Mouse (Mus musculus) stomach, postnatal 0 days (tissue): ENCODE measurements around the gene Chn2. TPM values are rescaled to one million over a fixed set of nuclear protein-coding genes. Genes with fewer than 3 reads are reported as not detected.
A peak's percentile ranks its signal among the peaks of the same experiment; 100 is the strongest.

Experiments used
- ATAC-seq: fragments of 200-750 bp; cut with Nextera tagmentation; 2 replicates; pipeline ENCODE4 v1.8.0; 2017; ENCODE audit not compliant: low FRiP score, low TSS enrichment
- DNase-seq: peaks from one replicate; pipeline ENCODE4 v3.0.0-alpha.2; 2016; ENCODE audit warnings: low spot score
- H3K27ac ChIP-seq: fragments of 300-500 bp; sonication (generic); replicated peaks from 2 replicates; pipeline ENCODE4 v1.5.1; 2014; ENCODE audit warnings: mild to moderate bottlenecking, control low read depth
- H3K27me3 ChIP-seq: fragments of 300-500 bp; sonication (generic); 2 replicates; pipeline ENCODE4 v1.6.1; 2014; ENCODE audit warnings: low read length; ENCODE audit not compliant: control insufficient read depth, insufficient read depth
- H3K36me3 ChIP-seq: fragments of 300-500 bp; sonication (generic); 2 replicates; pipeline ENCODE4 v1.6.1; 2014; ENCODE audit warnings: low read length, mixed read lengths; ENCODE audit not compliant: control insufficient read depth, insufficient read depth
- H3K4me1 ChIP-seq: fragments of 300-500 bp; sonication (generic); replicated peaks from 2 replicates; pipeline ENCODE4 v1.6.1; 2014; ENCODE audit warnings: antibody characterized with exemption; ENCODE audit not compliant: control insufficient read depth, insufficient read depth
- H3K4me2 ChIP-seq: fragments of 300-500 bp; sonication (generic); replicated peaks from 2 replicates; pipeline ENCODE4 v1.6.1; 2014; ENCODE audit warnings: low read depth, mild to moderate bottlenecking, control low read depth, moderate library complexity
- H3K4me3 ChIP-seq: fragments of 300-500 bp; sonication (generic); 2 replicates; pipeline ENCODE4 v1.5.1; 2014; ENCODE audit warnings: low read depth, low read length, control low read depth
- H3K9ac ChIP-seq: fragments of 300-500 bp; sonication (generic); 2 replicates; pipeline ENCODE4 v1.6.1; 2014; ENCODE audit warnings: mild to moderate bottlenecking, low read length, control low read depth, mixed read lengths
- H3K9me3 ChIP-seq: fragments of 300-500 bp; sonication (generic); 2 replicates; pipeline ENCODE4 v1.6.1; 2016; ENCODE audit warnings: low read length; ENCODE audit not compliant: control insufficient read depth
- CTCF ChIP-seq: IDR thresholded peaks from 2 replicates; pipeline ENCODE4 v1.5.1; 2016; ENCODE audit warnings: antibody characterized with exemption, low read depth, mild to moderate bottlenecking, moderate library complexity
- EP300 ChIP-seq: optimal IDR thresholded peaks from 2 replicates; pipeline ENCODE3; 2016; ENCODE audit warnings: antibody characterized with exemption
- WGBS: fragments of 180-500 bp; shearing (Covaris S2); extraction: QIAGEN DNeasy Blood & Tissue Kit; methylation state at CpG from one replicate; pipeline ENCODE4 v1.1.7; 2014; 5-methylcytosine and 5-hydroxymethylcytosine counted together
- polyA plus RNA-seq: library from polyadenylated mRNA; unstranded; fragments of >200 nt; fragmentation: Nextera tagmentation; extraction: Ambion mirVana; gene quantifications from 2 replicates; pipeline ENCODE4 v1.2.1, GENCODE M21; 2015

Chn2 gene
- polyA plus RNA-seq, 1 experiment from 2014 or later, result 19.1 TPM

- WGBS, result 70% methylated on average over 3 of the region's 3 CpGs
- H3K4me1 ChIP-seq, result peaks cover 12% of the 10 kb centered on the region
- TF ChIP-seq CTCF, result no peak
- no peak for TF ChIP-seq EP300
- H3K27ac ChIP-seq, result no peak overlapping the region
- ATAC-seq (no peak), DNase-seq (no peak)
- H3K27me3 ChIP-seq, result no peaks in the 10 kb centered on the region
- no peak overlapping the region for H3K9ac ChIP-seq
- no peaks in the 10 kb centered on the region for H3K36me3 ChIP-seq
- H3K9me3 ChIP-seq, result no peaks in the 10 kb centered on the region
- no peak overlapping the region for H3K4me2 ChIP-seq
- H3K4me3 ChIP-seq, result no peak overlapping the region
Observed at GRCm38 (mm10) chr6:54160677-54161076, 121.3 kb downstream of the Chn2 start.

- Histone ChIP-seq H3K27me3 (no peaks in the 10 kb centered on the region), H3K4me2 (no peak overlapping the region), H3K9me3 (no peaks in the 10 kb centered on the region), H3K4me1 (peaks cover 12% of the 10 kb centered on the region), H3K36me3 (no peaks in the 10 kb centered on the region), H3K9ac (no peak overlapping the region), H3K27ac (no peak overlapping the region), H3K4me3 (no peak overlapping the region)
- DNase-seq (no peak), ATAC-seq (no peak)
- WGBS, result 88% methylated on average over 3 of the region's 3 CpGs
- TF ChIP-seq CTCF, result no peak
- TF ChIP-seq EP300, result no peak
Observed at GRCm38 (mm10) chr6:54161246-54161645, 121.9 kb downstream of the Chn2 start.

GRCm38 (mm10) chr6:54162321-54162720 is 123.0 kb downstream of the Chn2 start:
- Histone ChIP-seq H3K27ac (peak overlapping the region; percentile 72), H3K4me3 (no peak overlapping the region), H3K9ac (no peak overlapping the region), H3K4me2 (no peak overlapping the region), H3K4me1 (peaks cover 13% of the 10 kb centered on the region), H3K36me3 (no peaks in the 10 kb centered on the region), H3K27me3 (no peaks in the 10 kb centered on the region), H3K9me3 (no peaks in the 10 kb centered on the region)
- TF ChIP-seq EP300 (no peak), CTCF (no peak)
- WGBS, result 26% methylated on average over 5 of the region's 5 CpGs
- peak; percentile 45 for DNase-seq
- no peak for ATAC-seq

GRCm38 (mm10) chr6:54162786-54163185 is 123.4 kb downstream of the Chn2 start:
- TF ChIP-seq EP300, result no peak
- no peak; the same call in 1 of the 2 replicates for TF ChIP-seq CTCF

GRCm38 (mm10) chr6:54163702-54164101 is 124.3 kb downstream of the Chn2 start:
- H3K4me1 ChIP-seq, result peaks cover 9% of the 10 kb centered on the region
- H3K36me3 ChIP-seq, result no peaks in the 10 kb centered on the region
- no peak for TF ChIP-seq CTCF
- TF ChIP-seq EP300, result no peak
- no peak overlapping the region for H3K9ac ChIP-seq
- no peak overlapping the region for H3K4me3 ChIP-seq
- no peaks in the 10 kb centered on the region for H3K27me3 ChIP-seq
- H3K4me2 ChIP-seq, result no peak overlapping the region
- no peak for ATAC-seq
- no peaks in the 10 kb centered on the region for H3K9me3 ChIP-seq
- H3K27ac ChIP-seq, result no peak overlapping the region
- DNase-seq, result no peak

More at GRCm38 (mm10) chr6:54162786-54163185, 123.4 kb downstream of the Chn2 start:
- H3K4me3 ChIP-seq, result no peak overlapping the region
- no peaks in the 10 kb centered on the region for H3K27me3 ChIP-seq
- ATAC-seq, result 0 out of 2 replicates have a peak, but pooled peaks have one; percentile 19
- no peaks in the 10 kb centered on the region for H3K36me3 ChIP-seq
- H3K9ac ChIP-seq, result 0 out of 2 replicates have a peak overlapping the region, but pooled peaks have one; percentile 23
- DNase-seq, result peak; percentile 33
- H3K4me1 ChIP-seq, result peaks cover 12% of the 10 kb centered on the region
- H3K27ac ChIP-seq, result peak overlapping the region; percentile 72
- no peak overlapping the region for H3K4me2 ChIP-seq
- 36% methylated on average over 9 of the region's 9 CpGs for WGBS
- H3K9me3 ChIP-seq, result no peaks in the 10 kb centered on the region

- 74% methylated on average over 4 of the region's 4 CpGs for WGBS
- H3K4me3 ChIP-seq, result no peak overlapping the region
- H3K9ac ChIP-seq, result no peak overlapping the region
- ATAC-seq (peak; percentile 60), DNase-seq (peak; percentile 59)
- H3K27me3 ChIP-seq, result no peaks in the 10 kb centered on the region
- no peaks in the 10 kb centered on the region for H3K36me3 ChIP-seq
- H3K4me2 ChIP-seq, result no peak overlapping the region
- H3K9me3 ChIP-seq, result no peaks in the 10 kb centered on the region
- TF ChIP-seq EP300 (no peak), CTCF (peak; percentile 78)
- H3K4me1 ChIP-seq, result peaks cover 9% of the 10 kb centered on the region
- no peak overlapping the region for H3K27ac ChIP-seq
Observed at GRCm38 (mm10) chr6:54164777-54165176, 125.4 kb downstream of the Chn2 start.
